Mouse (Mus musculus): ENCODE results near the gene Catsper1.

Gene Catsper1

GRCm38 (mm10) chr19:5353609-5354008 lies 18.1 kb downstream of the Catsper1 start:
- no peak for DNase-seq (ENCODE audit: extremely low spot score, low spot score)

DNA sequence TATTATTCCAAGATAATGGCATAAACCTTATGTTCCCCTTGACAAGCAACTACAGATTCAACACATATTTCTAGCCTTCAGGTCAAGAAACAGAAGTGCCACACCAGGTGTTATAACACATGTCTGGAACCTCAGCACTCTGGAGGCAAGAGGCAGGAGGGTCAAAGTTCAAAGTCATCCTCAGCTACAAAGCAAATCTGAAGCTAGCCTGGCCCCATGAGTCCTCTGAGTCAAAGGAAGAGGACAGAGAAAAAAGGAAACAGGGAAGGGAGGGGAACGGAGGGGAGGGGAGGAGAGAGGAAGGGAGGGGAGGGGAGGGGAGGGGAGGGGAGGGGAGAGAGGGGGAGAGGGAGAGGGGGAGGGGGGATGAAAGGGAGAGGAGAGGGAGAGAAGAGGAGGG lies 20.5 kb downstream of the Catsper1 start:
- DNase-seq (ENCODE audit: extremely low spot score, low spot score): no peak

GRCm38 (mm10) chr19:5362186-5362585 lies 26.6 kb downstream of the Catsper1 start:
- no peak for DNase-seq (ENCODE audit: extremely low spot score, low spot score)

GRCm38 (mm10) chr19:5364124-5364523 lies 28.6 kb downstream of the Catsper1 start:
- no peak for DNase-seq (ENCODE audit: extremely low spot score, low spot score)

DNA sequence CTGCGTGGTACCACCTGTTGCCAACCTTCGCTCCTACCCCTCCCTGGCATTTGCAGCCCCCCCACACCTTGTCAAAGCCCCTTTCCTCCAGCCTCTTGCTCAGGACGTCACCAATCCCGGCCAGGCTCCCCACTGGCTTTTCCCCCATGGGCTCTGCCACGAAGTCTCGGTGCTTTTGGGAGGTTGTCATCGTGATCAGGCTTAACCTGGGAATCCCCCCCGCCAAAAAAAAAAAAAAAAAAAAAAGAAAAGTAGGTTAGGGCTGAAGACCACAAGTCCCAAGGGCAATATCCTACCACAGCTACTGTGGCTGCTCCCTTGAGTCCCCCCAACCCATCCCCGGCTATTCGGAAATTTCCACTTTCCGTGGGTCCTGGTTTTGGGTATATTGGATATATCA lies 30.2 kb downstream of the Catsper1 start:
- no peak for DNase-seq (ENCODE audit: extremely low spot score, low spot score)

DNA sequence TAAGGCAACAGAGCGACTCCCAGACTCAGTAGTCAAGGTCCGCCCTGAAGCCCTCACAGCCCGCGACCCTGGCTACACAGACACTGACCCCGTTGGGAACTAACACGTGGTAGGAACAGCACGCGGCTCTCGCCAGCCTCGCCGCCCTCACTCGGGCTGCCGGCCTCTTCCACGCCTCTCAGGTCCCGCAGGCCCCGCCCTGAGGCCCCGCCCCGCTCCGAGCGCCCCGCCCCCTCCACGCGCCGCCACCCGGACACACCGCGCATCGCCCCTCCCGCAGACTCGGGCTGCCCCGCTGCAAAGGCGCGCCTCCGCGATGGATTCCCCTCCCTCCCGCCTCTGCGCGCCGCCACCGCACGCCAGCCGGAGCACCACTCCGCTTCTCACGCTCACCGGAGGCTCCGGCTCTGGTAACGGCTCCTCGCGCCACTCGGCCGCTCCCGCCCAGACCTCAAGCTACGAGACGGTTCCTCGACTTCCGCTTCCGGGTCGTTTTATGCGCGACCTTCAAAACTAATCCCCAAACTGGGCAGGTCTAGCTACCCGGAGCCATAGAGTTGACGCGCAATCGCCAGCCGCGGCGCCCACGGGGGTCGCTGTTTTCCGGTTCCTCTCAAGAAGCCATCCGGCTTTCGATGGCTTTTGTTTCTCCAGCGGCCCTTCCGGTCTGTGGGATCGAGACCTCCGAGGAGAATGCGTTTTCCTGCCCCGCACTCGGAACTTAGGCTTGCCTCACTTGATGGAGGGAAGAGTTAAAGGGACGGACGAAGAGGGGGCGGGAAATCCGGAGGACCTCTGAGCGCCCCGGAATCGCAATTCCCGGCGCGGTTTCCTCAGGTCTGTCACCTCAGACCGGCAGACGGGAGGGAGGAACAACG lies 30.9 kb downstream of the Catsper1 start, which contains the start of gene Eif1ad:
Gene Eif1ad (plus strand): TSS at position 567 of the 878 bp plus-strand sequence.
- DNase-seq (ENCODE audit: extremely low spot score, low spot score): peak; percentile 99

DNA sequence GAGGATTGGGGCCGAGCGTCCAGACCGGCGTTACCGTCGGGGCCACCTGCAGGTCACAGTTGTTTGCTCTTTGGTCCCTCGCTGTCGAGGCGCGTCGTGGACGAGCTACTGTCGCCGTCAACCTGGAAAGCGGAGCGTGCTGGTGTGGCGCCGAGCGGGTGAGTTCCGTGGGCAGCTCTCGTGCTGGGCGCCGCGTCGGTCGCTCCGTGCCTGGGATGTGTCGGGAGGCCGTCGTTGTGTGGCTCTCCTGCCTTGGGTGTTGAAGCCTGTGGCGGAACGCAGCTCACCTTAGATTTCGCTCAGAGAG lies 31.5 kb downstream of the Catsper1 start, which contains the start of gene Banf1:
Gene Banf1 (minus strand): TSS at position 116 of the 307 bp plus-strand sequence.
- no peak for DNase-seq (ENCODE audit: extremely low spot score, low spot score)

- no peak for DNase-seq (ENCODE audit: extremely low spot score, low spot score)
Observed at GRCm38 (mm10) chr19:5367455-5367854, 31.9 kb downstream of the Catsper1 start.

- no peak for DNase-seq (ENCODE audit: extremely low spot score, low spot score)
Observed at GRCm38 (mm10) chr19:5370932-5371331, 35.4 kb downstream of the Catsper1 start.

DNA sequence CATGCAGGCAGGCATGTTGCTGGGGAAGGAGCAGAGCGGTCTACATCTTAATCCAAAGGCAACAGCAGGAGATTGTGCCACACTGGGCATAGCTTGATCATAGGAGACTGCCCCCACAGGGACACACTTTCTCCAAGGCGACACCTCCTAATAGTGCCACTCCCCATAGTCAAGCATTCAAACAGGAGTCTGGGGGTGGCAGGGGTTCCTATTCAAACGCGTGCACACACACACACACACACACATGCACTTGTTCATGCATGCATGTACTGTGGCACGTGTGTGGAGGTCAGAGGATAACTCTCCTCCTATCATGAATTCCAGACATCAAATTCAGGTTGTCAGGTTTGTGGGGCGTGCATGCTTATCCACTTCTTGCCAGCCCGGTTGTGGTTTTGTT lies 37.2 kb downstream of the Catsper1 start:
- no peak for DNase-seq (ENCODE audit: extremely low spot score, low spot score)

- no peak for DNase-seq (ENCODE audit: extremely low spot score, low spot score)
Observed at GRCm38 (mm10) chr19:5374177-5374576, 38.6 kb downstream of the Catsper1 start.

GRCm38 (mm10) chr19:5374748-5375147 lies 39.2 kb downstream of the Catsper1 start:
- no peak for DNase-seq (ENCODE audit: extremely low spot score, low spot score)

GRCm38 (mm10) chr19:5377446-5377845 lies 41.9 kb downstream of the Catsper1 start:
- DNase-seq (ENCODE audit: extremely low spot score, low spot score): no peak

GRCm38 (mm10) chr19:5383326-5383725 lies 47.8 kb downstream of the Catsper1 start:
- no peak for DNase-seq (ENCODE audit: extremely low spot score, low spot score)

GRCm38 (mm10) chr19:5384715-5385114 lies 49.2 kb downstream of the Catsper1 start:
- no peak for DNase-seq (ENCODE audit: extremely low spot score, low spot score)

DNA sequence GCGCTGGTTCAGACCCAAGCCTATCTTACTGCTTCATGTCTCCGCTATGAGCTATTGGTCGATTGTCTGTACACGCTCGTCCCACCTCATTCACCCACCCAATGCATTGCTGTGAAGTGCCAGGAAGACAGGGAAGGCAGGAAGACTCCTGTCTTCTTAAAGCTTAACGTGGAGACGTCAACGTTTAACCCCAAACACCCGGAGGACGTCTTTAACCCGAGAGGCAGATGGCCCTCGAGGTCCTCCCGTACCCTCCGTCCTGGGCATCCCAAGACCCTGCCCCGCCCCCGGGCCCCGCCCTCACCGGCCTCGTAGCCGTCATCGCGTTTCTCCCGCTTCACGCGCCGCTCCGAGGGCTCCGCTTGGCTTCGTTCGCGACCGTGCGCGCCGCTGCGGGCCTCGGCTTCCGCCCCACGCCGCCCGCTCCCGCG lies 52.5 kb downstream of the Catsper1 start:
- DNase-seq (ENCODE audit: extremely low spot score, low spot score): no peak

DNA sequence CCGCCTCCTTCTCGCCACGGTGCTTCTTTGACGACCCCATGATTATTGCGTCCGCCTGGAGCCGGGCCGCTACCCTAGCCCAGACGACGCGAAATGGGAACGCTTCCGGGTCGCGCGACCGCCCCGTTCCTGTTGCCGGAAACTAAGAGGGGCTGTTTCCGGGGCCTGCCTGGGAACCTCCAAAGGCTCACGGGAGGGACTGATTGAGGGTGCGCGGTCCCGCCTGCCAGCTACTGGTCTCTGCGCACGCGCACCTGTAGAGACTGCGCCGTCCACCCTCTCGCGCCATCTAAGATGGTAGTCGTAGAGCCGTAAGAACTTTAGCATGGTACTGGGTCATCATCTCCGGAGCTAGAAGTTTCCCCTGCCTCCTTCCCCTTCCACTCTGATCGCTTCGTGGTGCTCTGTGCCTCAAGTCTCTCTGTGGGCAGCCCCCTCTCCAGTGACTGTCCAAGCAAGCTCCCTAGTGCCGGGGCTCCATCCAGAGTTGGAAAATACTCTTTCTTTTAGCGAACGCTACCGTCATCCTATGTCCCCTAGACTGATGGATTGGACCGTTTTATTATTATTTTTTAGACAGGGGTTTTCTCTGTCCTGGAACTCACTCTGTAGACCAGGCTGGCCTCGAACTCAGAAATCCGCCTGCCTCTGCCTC lies 53.2 kb downstream of the Catsper1 start, which contains the start of gene Sart1:
Gene Sart1 (minus strand): TSS at position 116 of the 655 bp plus-strand sequence.
- peak; percentile 91 for DNase-seq (ENCODE audit: extremely low spot score, low spot score)

- DNase-seq (ENCODE audit: extremely low spot score, low spot score): no peak
Observed at GRCm38 (mm10) chr19:5389647-5390046, 54.1 kb downstream of the Catsper1 start.

DNA sequence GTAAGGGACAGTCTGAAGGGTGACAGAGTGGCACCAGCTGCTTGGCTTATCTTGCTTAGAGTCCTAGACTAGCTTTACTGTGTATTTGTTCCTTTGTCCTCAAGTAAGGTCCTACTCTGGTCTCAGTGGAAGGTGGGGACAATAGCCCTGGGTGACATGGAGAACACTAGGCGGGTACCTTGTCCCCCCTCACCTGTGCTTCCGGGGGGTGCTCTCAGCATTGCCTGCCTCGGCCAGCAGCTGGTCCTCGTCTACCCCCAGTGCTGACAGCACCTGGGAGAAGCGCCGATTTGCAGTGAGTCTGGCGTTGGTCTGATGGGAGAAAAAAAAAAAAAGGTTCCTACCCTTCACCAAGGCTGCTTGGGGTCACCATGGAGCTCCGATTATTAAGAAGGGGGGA lies 54.9 kb downstream of the Catsper1 start:
- no peak for DNase-seq (ENCODE audit: extremely low spot score, low spot score)

GRCm38 (mm10) chr19:5392892-5393291 lies 57.4 kb downstream of the Catsper1 start:
- DNase-seq (ENCODE audit: extremely low spot score, low spot score): no peak
